Mouse (Mus musculus) kidney, adult 2 months (tissue): ENCODE measurements around the gene Gm8693.
"Not testable (repeated sequence)": the region's sequence is repeated elsewhere in the genome, so short reads cannot be mapped to it uniquely, and the experiment has no call there.

ENCODE experiments used
- CTCF ChIP-seq: fragments of 200-500 bp; conservative IDR thresholded peaks from 2 replicates; pipeline ENCODE4 v1.5.1; 2011; ENCODE audit warnings: low read depth, mild to moderate bottlenecking, control low read depth, low read length, moderate library complexity, mixed read lengths; ENCODE audit not compliant: insufficient read depth, insufficient read length
- POLR2A ChIP-seq: fragments of 200-500 bp; IDR thresholded peaks from one replicate; pipeline ENCODE4 v1.6.1; 2011; ENCODE audit warnings: low read depth, low read length, control low read depth

DNA sequence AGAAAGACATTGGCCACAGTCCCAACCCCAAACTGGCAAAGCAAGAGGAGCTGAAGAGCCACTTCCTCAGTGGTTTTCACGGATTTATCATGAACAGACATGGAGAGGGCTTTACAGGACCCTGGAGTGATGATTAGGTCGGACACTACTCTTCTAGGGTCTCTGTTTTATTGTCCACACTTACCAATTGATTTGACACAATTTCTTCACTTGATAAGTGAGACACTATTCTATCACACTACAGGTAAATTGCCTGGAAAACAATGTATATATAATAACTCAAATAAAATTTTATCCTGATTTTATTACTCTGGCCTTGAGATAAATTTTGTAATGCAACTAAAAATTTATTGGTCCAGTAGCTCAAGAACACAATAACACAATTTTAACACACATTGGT lies at the start of gene Gm8693:
- TF ChIP-seq POLR2A, CTCF: not testable (repeated sequence)
